Mouse (Mus musculus): ENCODE measurements at regions not wholly inside any gene's neighbourhood (a gene's known extent, or its start where the extent isn't known, plus 50 kb on each side); places are given as distances from the start of the nearest gene placed in this dataset.

- no peak for ATAC-seq
- Histone ChIP-seq H3K4me3 (replicated peaks) (no peak overlapping the region), H3K9me3 (no peaks in the 10 kb centered on the region), H3K4me2 (replicated peaks) (no peak overlapping the region), H3K27me3 (replicated peaks) (no peaks in the 10 kb centered on the region), H3K4me1 (replicated peaks) (no peaks in the 10 kb centered on the region), H3K36me3 (no peaks in the 10 kb centered on the region), H3K9ac (no peak overlapping the region), H3K27ac (no peak overlapping the region)
- 72% methylated on average over 8 of the region's 8 CpGs for WGBS
Measured at GRCm38 (mm10) chrX:142606595-142607205, 74.5 kb upstream of the Tmem164 start.

GRCm38 (mm10) chrX:142616189-142616872 is 64.9 kb upstream of the Tmem164 start:
- no peak for ATAC-seq
- no peaks in the 10 kb centered on the region for H3K27me3 ChIP-seq (replicated peaks)
- H3K4me3 ChIP-seq (replicated peaks), result no peak overlapping the region
- H3K9ac ChIP-seq, result no peak overlapping the region
- no peak overlapping the region for H3K27ac ChIP-seq
- 94% methylated on average over 11 of the region's 11 CpGs for WGBS
- H3K4me1 ChIP-seq (replicated peaks), result no peaks in the 10 kb centered on the region
- no peak overlapping the region for H3K4me2 ChIP-seq (replicated peaks)
- no peaks in the 10 kb centered on the region for H3K36me3 ChIP-seq
- H3K9me3 ChIP-seq, result no peaks in the 10 kb centered on the region

GRCm38 (mm10) chrX:142618389-142618788 is 62.8 kb upstream of the Tmem164 start:
- no peaks in the 10 kb centered on the region for H3K4me1 ChIP-seq (replicated peaks)
- no peak overlapping the region for H3K27ac ChIP-seq
- no peaks in the 10 kb centered on the region for H3K27me3 ChIP-seq (replicated peaks)
- H3K4me2 ChIP-seq (replicated peaks), result no peak overlapping the region
- H3K4me3 ChIP-seq (replicated peaks), result no peak overlapping the region
- H3K9me3 ChIP-seq, result no peaks in the 10 kb centered on the region
- 42% methylated on average over 1 of the region's 1 CpGs for WGBS
- H3K9ac ChIP-seq, result no peak overlapping the region
- ATAC-seq, result no peak
- H3K36me3 ChIP-seq, result no peaks in the 10 kb centered on the region

GRCm38 (mm10) chrX:142623359-142623758 is 57.8 kb upstream of the Tmem164 start:
- H3K9me3 ChIP-seq, result no peaks in the 10 kb centered on the region
- no peak overlapping the region for H3K9ac ChIP-seq
- no peaks in the 10 kb centered on the region for H3K36me3 ChIP-seq
- H3K4me2 ChIP-seq (replicated peaks), result no peak overlapping the region
- 25% methylated on average over 2 of the region's 2 CpGs for WGBS
- H3K27ac ChIP-seq, result 0 out of 2 replicates have a peak overlapping the region, but pooled peaks have one; percentile 36
- H3K4me1 ChIP-seq (replicated peaks), result no peaks in the 10 kb centered on the region
- 0 out of 2 replicates have a peak, but pooled peaks cover 3% of the 10 kb centered on the region for H3K27me3 ChIP-seq (replicated peaks)
- ATAC-seq, result no peak
- H3K4me3 ChIP-seq (replicated peaks), result no peak overlapping the region

- peak; percentile 61 for ATAC-seq
Measured at GRCm38 (mm10) chrX:142623882-142624281, 57.3 kb upstream of the Tmem164 start.

More at GRCm38 (mm10) chrX:142623882-142624281, 57.3 kb upstream of the Tmem164 start:
- Histone ChIP-seq H3K4me2 (replicated peaks) (no peak overlapping the region), H3K27me3 (replicated peaks) (0 out of 2 replicates have a peak, but pooled peaks cover 3% of the 10 kb centered on the region), H3K9me3 (no peaks in the 10 kb centered on the region), H3K9ac (no peak overlapping the region), H3K4me1 (replicated peaks) (no peaks in the 10 kb centered on the region), H3K36me3 (no peaks in the 10 kb centered on the region), H3K27ac (0 out of 2 replicates have a peak overlapping the region, but pooled peaks have one; percentile 36), H3K4me3 (replicated peaks) (no peak overlapping the region)
- WGBS, result 45% methylated on average over 2 of the region's 2 CpGs

All from intestine, embryonic 15.5 days (tissue).